Mouse (Mus musculus) liver, adult (tissue): ENCODE data around the gene Hist1h2ai.
"Not testable (repeated sequence)": the region's sequence is repeated elsewhere in the genome, so short reads cannot be mapped to it uniquely, and the experiment has no call there.

Experiments used
- GATA4 ChIP-seq: IDR thresholded peaks from 2 replicates; pipeline ENCODE4 v1.6.1; 2014; ENCODE audit warnings: mild to moderate bottlenecking, low read length; ENCODE audit not compliant: insufficient replicate concordance

Hist1h2ai gene

GRCm38 (mm10) chr13:21752356-21752755, 36.1 kb downstream of the Hist1h2ai start:
- no peak for TF ChIP-seq GATA4

- TF ChIP-seq GATA4: no peak
Measured at GRCm38 (mm10) chr13:21753051-21753523, 36.9 kb downstream of the Hist1h2ai start.

GRCm38 (mm10) chr13:21753524-21754285, 37.5 kb downstream of the Hist1h2ai start, which contains the start of the genes Hist1h2ak and Hist1h2bn:
Gene Hist1h2ak, minus strand, starts transcription at chr13:21753827.
Gene Hist1h2bn, plus strand, starts transcription at chr13:21754123.
- TF ChIP-seq GATA4: not testable (repeated sequence)

- TF ChIP-seq GATA4: no peak
Measured at GRCm38 (mm10) chr13:21755707-21756106, 39.5 kb downstream of the Hist1h2ai start.
